Mouse (Mus musculus): ENCODE data around the gene Kif1b.
"Not testable (repeated sequence)": the region's sequence is repeated elsewhere in the genome, so short reads cannot be mapped to it uniquely, and the experiment has no call there.

Gene Kif1b

GRCm38 (mm10) chr4:149170394-149170931, 137.0 kb downstream of the Kif1b start:
- no peak for DNase-seq (ENCODE audit: low spot score in 2 of 2)

- not testable (repeated sequence) for DNase-seq (ENCODE audit: low spot score in 2 of 2)
These were observed 137.6 kb downstream of the Kif1b start for GRCm38 (mm10) chr4:149169926-149170325.

GRCm38 (mm10) chr4:149168016-149168415, 139.5 kb downstream of the Kif1b start:
- DNase-seq (ENCODE audit: low spot score in 2 of 2): no peak

- no peak for DNase-seq (ENCODE audit: low spot score in 2 of 2)
These were observed 140.4 kb downstream of the Kif1b start for GRCm38 (mm10) chr4:149166957-149167611.

GRCm38 (mm10) chr4:149166215-149166946, 141.1 kb downstream of the Kif1b start, which contains the start of gene Pgd:
Gene Pgd, minus strand, starts transcription at chr4:149166771.
- DNase-seq (ENCODE audit: low spot score in 2 of 2): peak; percentile 94 to 98

- no peak for DNase-seq (ENCODE audit: low spot score in 2 of 2)
These were observed 143.3 kb downstream of the Kif1b start for GRCm38 (mm10) chr4:149164150-149164549.

GRCm38 (mm10) chr4:149163196-149163595, 144.3 kb downstream of the Kif1b start:
- no peak for DNase-seq (ENCODE audit: low spot score in 2 of 2)

GRCm38 (mm10) chr4:149161166-149161565, 146.3 kb downstream of the Kif1b start:
- DNase-seq (ENCODE audit: low spot score in 2 of 2): no peak

GRCm38 (mm10) chr4:149159891-149160290, 147.6 kb downstream of the Kif1b start:
- DNase-seq (ENCODE audit: low spot score in 2 of 2): no peak

GRCm38 (mm10) chr4:149159203-149159602, 148.3 kb downstream of the Kif1b start:
- no peak for DNase-seq (ENCODE audit: low spot score in 2 of 2)

GRCm38 (mm10) chr4:149157415-149157973, 150.0 kb downstream of the Kif1b start:
- no peak for DNase-seq (ENCODE audit: low spot score in 2 of 2)

- no peak for DNase-seq (ENCODE audit: low spot score in 2 of 2)
These were observed 151.8 kb downstream of the Kif1b start for GRCm38 (mm10) chr4:149155711-149156110.

GRCm38 (mm10) chr4:149154859-149155258, 152.6 kb downstream of the Kif1b start:
- DNase-seq (ENCODE audit: low spot score in 2 of 2): no peak

GRCm38 (mm10) chr4:149150721-149151120, 156.8 kb downstream of the Kif1b start:
- no peak for DNase-seq (ENCODE audit: low spot score in 2 of 2)

GRCm38 (mm10) chr4:149150256-149150655, 157.2 kb downstream of the Kif1b start:
- no peak for DNase-seq (ENCODE audit: low spot score in 2 of 2)

GRCm38 (mm10) chr4:149149611-149150010, 157.9 kb downstream of the Kif1b start:
- DNase-seq (ENCODE audit: low spot score in 2 of 2): no peak

- no peak for DNase-seq (ENCODE audit: low spot score in 2 of 2)
These were observed 158.3 kb downstream of the Kif1b start for GRCm38 (mm10) chr4:149149196-149149595.

- no peak for DNase-seq (ENCODE audit: low spot score in 2 of 2)
These were observed 159.4 kb downstream of the Kif1b start for GRCm38 (mm10) chr4:149148084-149148483.

- no peak for DNase-seq (ENCODE audit: low spot score in 2 of 2)
These were observed 160.0 kb downstream of the Kif1b start for GRCm38 (mm10) chr4:149147528-149147927.

- DNase-seq (ENCODE audit: low spot score in 2 of 2): no peak
These were observed 162.3 kb downstream of the Kif1b start for GRCm38 (mm10) chr4:149145151-149145550.

GRCm38 (mm10) chr4:149144459-149144858, 163.0 kb downstream of the Kif1b start:
- DNase-seq (ENCODE audit: low spot score in 2 of 2): peak; percentile 83 to 88

- no peak for DNase-seq (ENCODE audit: low spot score in 2 of 2)
These were observed 163.9 kb downstream of the Kif1b start for GRCm38 (mm10) chr4:149143594-149143993.

GRCm38 (mm10) chr4:149138515-149138914, 169.0 kb downstream of the Kif1b start:
- DNase-seq (ENCODE audit: low spot score in 2 of 2): no peak
